Mouse (Mus musculus) thymus, adult 18-20 months (tissue): ENCODE results near the gene Cypt15.
"Not testable (repeated sequence)": the region's sequence is repeated elsewhere in the genome, so short reads cannot be mapped to it uniquely, and the experiment has no call there.

ENCODE experiments used
- DNase-seq, 2 experiments: peaks; one replicate each; pipeline ENCODE4 v3.0.0; 2022; ENCODE audit warnings: mixed read lengths in 2 of 2

Cypt15 gene

GRCm38 (mm10) chrX:39345967-39346366 lies at the start of gene Cypt15:
TSS of gene Cypt15 (plus strand) at chrX:39346267.
- DNase-seq, result not testable (repeated sequence)

- no peak for DNase-seq
Observed at GRCm38 (mm10) chrX:39370932-39371331, 24.9 kb downstream of the Cypt15 start.

- no peak for DNase-seq
Observed at GRCm38 (mm10) chrX:39378830-39379229, 32.8 kb downstream of the Cypt15 start.

GRCm38 (mm10) chrX:39383806-39384205 lies 37.7 kb downstream of the Cypt15 start:
- no peak for DNase-seq
